Mouse (Mus musculus): ENCODE measurements at regions not wholly inside any gene's neighbourhood (a gene's known extent, or its start where the extent isn't known, plus 50 kb on each side); places are given as distances from the start of the nearest gene placed in this dataset.

GRCm38 (mm10) chr1:35960844-35961243 lies 107.4 kb upstream of the Hs6st1 start:
- TF ChIP-seq POLR2A (IDR thresholded peaks at IDR 0.05; ENCODE audit: insufficient read length, low read depth) (no peak), MAX (IDR thresholded peaks at IDR 0.05; ENCODE audit: low read depth) (no peak), E2F4 (IDR thresholded peaks at IDR 0.05; ENCODE audit: insufficient read depth) (no peak), MYOD1 (IDR thresholded peaks at IDR 0.05; ENCODE audit: control insufficient read depth in 1 of 3, insufficient read length in 2 of 3, low read depth in 2 of 3) (no peak), CEBPB (IDR thresholded peaks at IDR 0.05; ENCODE audit: insufficient read depth, poor library complexity, severe bottlenecking) (no peak), MYOG (IDR thresholded peaks at IDR 0.05; ENCODE audit: control insufficient read depth in 1 of 3, insufficient read depth in 1 of 3, insufficient read length in 2 of 3, low read depth in 2 of 3) (no peak), USF1 (IDR thresholded peaks at IDR 0.05; ENCODE audit: low read depth) (no peak)
